Comparison of ENCODE assay signal across 16 mouse cellular contexts in genomic region chr1:29216766-29217581, GRCm38 (mm10).
DNase-seq lines count a peak whose midpoint lies in the region; ATAC-seq lines count a peak whose summit lies in the region.
"Had no signal": no experiment of that assay in that cellular context is flagged by ENCODE, and none has a peak within 500 bp of the region (broad histone marks: within the 10 kb centered on the region; RNA-seq: fewer than 3 reads in every experiment).

No protein-coding gene starts in this region.

- peak; percentile 93 for ATAC-seq in forebrain, embryonic 15.5 days (replicated peaks)
- ATAC-seq in midbrain, embryonic 13.5 days, result peak; percentile 73; the same call in 1 of the 2 replicates
- ATAC-seq in heart, embryonic 11.5 days (replicated peaks; ENCODE audit: insufficient number of reproducible peaks, low FRiP score, low TSS enrichment), result no peak
- ATAC-seq in heart, embryonic 12.5 days (ENCODE audit: insufficient number of reproducible peaks, low FRiP score), result no peak

- H3K9me3 ChIP-seq in forebrain, embryonic 15.5 days, result no peaks in the 10 kb centered on the region
- no peaks in the 10 kb centered on the region for H3K9me3 ChIP-seq in midbrain, embryonic 13.5 days
- no peaks in the 10 kb centered on the region for H3K9me3 ChIP-seq in heart, embryonic 11.5 days (replicated peaks; ENCODE audit: control insufficient read depth, low read length)
- H3K9me3 ChIP-seq in heart, embryonic 12.5 days (replicated peaks), result no peaks in the 10 kb centered on the region
- H3K9me3 ChIP-seq: heart, embryonic 10.5 days; kidney, embryonic 15.5 days had no signal

- peak; percentile 10 for DNase-seq in embryo, embryonic 10.5 days (ENCODE audit: low spot score)
- DNase-seq in embryo, embryonic 9.5 days (ENCODE audit: extremely low spot score), result no peak
- DNase-seq in 416B (ENCODE audit: low read depth), result peak; percentile 1
- DNase-seq in thymus, postnatal 25 days, result no peak
- DNase-seq: adrenal gland, adult 8-10 months; cerebellum, postnatal 36 days; gastrocnemius, postnatal 25 days; liver; lung, adult 2 months had no signal

- no peak overlapping the region for H3K4me3 ChIP-seq in forebrain, embryonic 15.5 days
- no peak overlapping the region for H3K4me3 ChIP-seq in midbrain, embryonic 13.5 days (replicated peaks)
- H3K4me3 ChIP-seq in heart, embryonic 11.5 days (ENCODE audit: low read depth, low read length), result no peak overlapping the region
- H3K4me3 ChIP-seq in heart, embryonic 12.5 days, result no peak overlapping the region
- H3K4me3 ChIP-seq: heart, embryonic 10.5 days; kidney, embryonic 15.5 days had no signal

- 12% methylated on average over 3 of the region's 3 CpGs for WGBS in forebrain, embryonic 15.5 days
- WGBS in midbrain, embryonic 13.5 days, result 62% methylated on average over 3 of the region's 3 CpGs
- 87% methylated on average over 3 of the region's 3 CpGs for WGBS in heart, embryonic 11.5 days (ENCODE audit: insufficient replicate concordance)
- WGBS in heart, embryonic 12.5 days, result 77% methylated on average over 3 of the region's 3 CpGs

- H3K4me2 ChIP-seq in forebrain, embryonic 15.5 days (replicated peaks), result no peak overlapping the region
- no peak overlapping the region for H3K4me2 ChIP-seq in midbrain, embryonic 13.5 days (replicated peaks)
- no peak overlapping the region for H3K4me2 ChIP-seq in heart, embryonic 11.5 days
- H3K4me2 ChIP-seq in heart, embryonic 12.5 days, result no peak overlapping the region
- H3K4me2 ChIP-seq: kidney, embryonic 15.5 days had no signal

- peaks cover 10% of the 10 kb centered on the region for H3K4me1 ChIP-seq in forebrain, embryonic 15.5 days
- H3K4me1 ChIP-seq in midbrain, embryonic 13.5 days (replicated peaks), result no peaks in the 10 kb centered on the region
- no peaks in the 10 kb centered on the region for H3K4me1 ChIP-seq in heart, embryonic 11.5 days (ENCODE audit: control insufficient read depth, insufficient read depth, low read length)
- no peaks in the 10 kb centered on the region for H3K4me1 ChIP-seq in heart, embryonic 12.5 days (replicated peaks)
- H3K4me1 ChIP-seq: heart, embryonic 10.5 days; kidney, embryonic 15.5 days had no signal

- no peaks in the 10 kb centered on the region for H3K27me3 ChIP-seq in forebrain, embryonic 15.5 days
- H3K27me3 ChIP-seq in midbrain, embryonic 13.5 days, result no peaks in the 10 kb centered on the region
- H3K27me3 ChIP-seq in heart, embryonic 11.5 days (ENCODE audit: control insufficient read depth, insufficient read depth, low read length), result no peaks in the 10 kb centered on the region
- no peaks in the 10 kb centered on the region for H3K27me3 ChIP-seq in heart, embryonic 12.5 days (replicated peaks)
- H3K27me3 ChIP-seq: kidney, embryonic 15.5 days had no signal

- H3K9ac ChIP-seq in forebrain, embryonic 15.5 days (replicated peaks), result no peak overlapping the region
- no peak overlapping the region for H3K9ac ChIP-seq in midbrain, embryonic 13.5 days (replicated peaks)
- H3K9ac ChIP-seq in heart, embryonic 11.5 days (ENCODE audit: low read depth, low read length), result no peak overlapping the region
- no peak overlapping the region for H3K9ac ChIP-seq in heart, embryonic 12.5 days
- H3K9ac ChIP-seq: kidney, embryonic 15.5 days had no signal

- no peaks in the 10 kb centered on the region for H3K36me3 ChIP-seq in forebrain, embryonic 15.5 days
- no peaks in the 10 kb centered on the region for H3K36me3 ChIP-seq in midbrain, embryonic 13.5 days
- no peaks in the 10 kb centered on the region for H3K36me3 ChIP-seq in heart, embryonic 11.5 days (ENCODE audit: control insufficient read depth, insufficient read depth, low read length)
- H3K36me3 ChIP-seq in heart, embryonic 12.5 days, result no peaks in the 10 kb centered on the region
- H3K36me3 ChIP-seq: heart, embryonic 10.5 days; kidney, embryonic 15.5 days had no signal

- H3K27ac ChIP-seq in forebrain, embryonic 15.5 days (replicated peaks), result no peak overlapping the region
- H3K27ac ChIP-seq in midbrain, embryonic 13.5 days, result no peak overlapping the region
- no peak overlapping the region for H3K27ac ChIP-seq in heart, embryonic 11.5 days (ENCODE audit: low read depth, low read length)
- H3K27ac ChIP-seq in heart, embryonic 12.5 days (ENCODE audit: poor library complexity, severe bottlenecking), result no peak overlapping the region
- H3K27ac ChIP-seq: heart, embryonic 10.5 days; kidney, embryonic 15.5 days; macrophage had no signal

Comparison
In these comparisons a context has a peak if more than half of its experiments do, and no peak if none do; other contexts are left out.
1. DNase-seq: peak in embryo, embryonic 10.5 days (single experiment) and 416B (single experiment); none in embryo, embryonic 9.5 days (single experiment) and thymus, postnatal 25 days (single experiment).
2. ATAC-seq: peak in forebrain, embryonic 15.5 days (single experiment) and midbrain, embryonic 13.5 days (single experiment); none in heart, embryonic 11.5 days (single experiment) and heart, embryonic 12.5 days (single experiment).